Mouse (Mus musculus) olfactory bulb, adult 2 months (tissue): ENCODE measurements around the gene Tbx3.

ENCODE experiments used
- CTCF ChIP-seq: fragments of 200-500 bp; IDR thresholded peaks from 2 replicates; pipeline ENCODE4 v1.5.1; 2012; ENCODE audit warnings: low read depth, mild to moderate bottlenecking, low read length, moderate library complexity; ENCODE audit not compliant: insufficient read depth
- POLR2A ChIP-seq: fragments of 200-500 bp; IDR thresholded peaks from 2 replicates; pipeline ENCODE4 v1.6.1; 2012; ENCODE audit warnings: mild to moderate bottlenecking, low read depth, low read length, moderate library complexity; ENCODE audit not compliant: insufficient read depth

GRCm38 (mm10) chr5:119686199-119686964, 15.9 kb downstream of the Tbx3 start:
- TF ChIP-seq CTCF (no peak), POLR2A (no peak)
